Mouse (Mus musculus): ENCODE results near the gene Scel.
"Not testable (repeated sequence)": the region's sequence is repeated elsewhere in the genome, so short reads cannot be mapped to it uniquely, and the experiment has no call there.

Scel gene

GRCm38 (mm10) chr14:103512802-103513472 lies at the start of gene Scel:
Scel (plus strand) TSS chr14:103513342.
- DNase-seq (ENCODE audit: low read depth, low spot score) = no peak

- DNase-seq (ENCODE audit: low read depth, low spot score) = no peak
Observed at GRCm38 (mm10) chr14:103468691-103469463, 44.3 kb upstream of the Scel start.

- DNase-seq (ENCODE audit: low read depth, low spot score) = peak; percentile 69
Observed at GRCm38 (mm10) chr14:103469464-103470015, 43.6 kb upstream of the Scel start.

- no peak for DNase-seq (ENCODE audit: low read depth, low spot score)
Observed at GRCm38 (mm10) chr14:103471074-103471778, 41.9 kb upstream of the Scel start.

GRCm38 (mm10) chr14:103471806-103472553 lies 41.2 kb upstream of the Scel start:
- no peak for DNase-seq (ENCODE audit: low read depth, low spot score)

GRCm38 (mm10) chr14:103472554-103472905 lies 40.6 kb upstream of the Scel start:
- no peak for DNase-seq (ENCODE audit: low read depth, low spot score)

GRCm38 (mm10) chr14:103475312-103475711 lies 37.8 kb upstream of the Scel start:
- DNase-seq (ENCODE audit: low read depth, low spot score) = no peak

GRCm38 (mm10) chr14:103476232-103476631 lies 36.9 kb upstream of the Scel start:
- DNase-seq (ENCODE audit: low read depth, low spot score) = not testable (repeated sequence)

GRCm38 (mm10) chr14:103477281-103477680 lies 35.9 kb upstream of the Scel start:
- no peak for DNase-seq (ENCODE audit: low read depth, low spot score)

- no peak for DNase-seq (ENCODE audit: low read depth, low spot score)
Observed at GRCm38 (mm10) chr14:103477959-103478358, 35.2 kb upstream of the Scel start.

GRCm38 (mm10) chr14:103479446-103479845 lies 33.7 kb upstream of the Scel start:
- no peak for DNase-seq (ENCODE audit: low read depth, low spot score)

- no peak for DNase-seq (ENCODE audit: low read depth, low spot score)
Observed at GRCm38 (mm10) chr14:103481514-103481913, 31.6 kb upstream of the Scel start.

- DNase-seq (ENCODE audit: low read depth, low spot score) = no peak
Observed at GRCm38 (mm10) chr14:103485671-103486070, 27.5 kb upstream of the Scel start.

GRCm38 (mm10) chr14:103486974-103487373 lies 26.2 kb upstream of the Scel start:
- no peak for DNase-seq (ENCODE audit: low read depth, low spot score)

- no peak for DNase-seq (ENCODE audit: low read depth, low spot score)
Observed at GRCm38 (mm10) chr14:103488659-103489058, 24.5 kb upstream of the Scel start.

GRCm38 (mm10) chr14:103498199-103498598 lies 14.9 kb upstream of the Scel start:
- no peak for DNase-seq (ENCODE audit: low read depth, low spot score)

- DNase-seq (ENCODE audit: low read depth, low spot score) = no peak
Observed at GRCm38 (mm10) chr14:103498613-103499012, 14.5 kb upstream of the Scel start.

- no peak for DNase-seq (ENCODE audit: low read depth, low spot score)
Observed at GRCm38 (mm10) chr14:103499060-103499459, 14.1 kb upstream of the Scel start.

- no peak for DNase-seq (ENCODE audit: low read depth, low spot score)
Observed at GRCm38 (mm10) chr14:103500309-103500708, 12.8 kb upstream of the Scel start.

GRCm38 (mm10) chr14:103500941-103501340 lies 12.2 kb upstream of the Scel start:
- DNase-seq (ENCODE audit: low read depth, low spot score) = no peak

- no peak for DNase-seq (ENCODE audit: low read depth, low spot score)
Observed at GRCm38 (mm10) chr14:103504514-103504913, 8.6 kb upstream of the Scel start.
